Mouse (Mus musculus) neural tube, embryonic 11.5 days (tissue): ENCODE results near the gene Gm128. TPM values are rescaled to one million over a fixed set of nuclear protein-coding genes. Genes with fewer than 3 reads are reported as not detected.

Source experiments
- ATAC-seq: fragments of 200-750 bp; cut with Nextera tagmentation; 2 replicates; pipeline ENCODE4 v1.8.0; 2017; ENCODE audit warnings: moderate number of reproducible peaks, mild to moderate bottlenecking, moderate TSS enrichment, moderate library complexity; ENCODE audit not compliant: insufficient read depth, low FRiP score, low TSS enrichment
- DNase-seq: peaks from one replicate; pipeline ENCODE4 v3.0.0-alpha.2; 2015; ENCODE audit warnings: low spot score
- H3K27ac ChIP-seq: fragments of 300-500 bp; sonication (generic); 2 replicates; pipeline ENCODE4 v1.5.1; 2014; ENCODE audit warnings: low read depth, mild to moderate bottlenecking, low read length
- H3K27me3 ChIP-seq: fragments of 300-500 bp; sonication (generic); 2 replicates; pipeline ENCODE4 v1.6.1; 2014; ENCODE audit warnings: mild to moderate bottlenecking, low read length, mixed read lengths; ENCODE audit not compliant: control insufficient read depth, insufficient read depth
- H3K36me3 ChIP-seq: fragments of 300-500 bp; sonication (generic); 2 replicates; pipeline ENCODE4 v1.6.1; 2014; ENCODE audit warnings: mild to moderate bottlenecking, low read length, moderate library complexity, mixed read lengths; ENCODE audit not compliant: control insufficient read depth, insufficient read depth
- H3K4me1 ChIP-seq: fragments of 300-500 bp; sonication (generic); 2 replicates; pipeline ENCODE4 v1.6.1; 2014; ENCODE audit warnings: low read length, mixed read lengths; ENCODE audit not compliant: control insufficient read depth, insufficient read depth
- H3K4me2 ChIP-seq: fragments of 300-500 bp; sonication (generic); 2 replicates; pipeline ENCODE4 v1.6.1; 2014; ENCODE audit warnings: low read depth, mild to moderate bottlenecking, moderate library complexity
- H3K4me3 ChIP-seq: fragments of 300-500 bp; sonication (generic); 2 replicates; pipeline ENCODE4 v1.5.1; 2014; ENCODE audit warnings: low read depth, low read length
- H3K9ac ChIP-seq: fragments of 300-500 bp; sonication (generic); 2 replicates; pipeline ENCODE4 v1.6.1; 2014; ENCODE audit warnings: mild to moderate bottlenecking, low read length
- H3K9me3 ChIP-seq: fragments of 300-500 bp; sonication (generic); 2 replicates; pipeline ENCODE4 v1.6.1; 2016; ENCODE audit warnings: low read length; ENCODE audit not compliant: control insufficient read depth
- WGBS: fragments of 180-500 bp; shearing (Covaris S2); extraction: QIAGEN DNeasy Blood & Tissue Kit; methylation state at CpG from one replicate; pipeline ENCODE4 v1.1.7; 2014; 5-methylcytosine and 5-hydroxymethylcytosine counted together
- polyA plus RNA-seq: library from polyadenylated mRNA; unstranded; fragments of >200 nt; fragmentation: Nextera tagmentation; extraction: Ambion mirVana; gene quantifications from 2 replicates; pipeline ENCODE4 v1.2.1, GENCODE M21; 2014

The Gm128 gene
- polyA plus RNA-seq, 1 experiment from 2014 or later: 0.33 TPM

DNA sequence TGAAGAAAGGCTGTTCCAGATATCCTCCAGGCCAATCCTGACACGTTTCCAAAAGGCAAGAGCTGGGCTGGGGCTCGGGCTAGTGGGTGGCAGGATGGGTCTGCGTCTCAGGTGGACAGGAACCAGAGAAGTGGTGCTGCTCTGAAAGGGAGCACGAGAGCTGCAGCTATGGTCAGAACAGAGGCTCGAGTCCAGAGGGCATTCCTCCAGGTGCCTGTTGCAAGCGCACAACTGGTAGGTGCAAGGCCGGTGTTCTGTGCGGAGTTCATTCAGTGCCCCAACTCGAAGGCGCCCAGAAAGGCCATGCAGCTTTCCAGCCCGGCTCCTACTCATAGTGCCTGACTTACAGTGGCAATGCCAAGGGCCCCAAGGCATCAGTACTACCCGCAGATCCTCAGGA, 1.4 kb downstream of the Gm128 start:
- DNase-seq (no peak), ATAC-seq (no peak)
- Histone ChIP-seq H3K27ac (no peak overlapping the region), H3K4me2 (no peak overlapping the region), H3K4me1 (no peaks in the 10 kb centered on the region), H3K4me3 (no peak overlapping the region), H3K27me3 (no peaks in the 10 kb centered on the region), H3K9ac (no peak overlapping the region), H3K36me3 (peaks cover 3% of the 10 kb centered on the region; the same call in 1 of the 2 replicates), H3K9me3 (no peaks in the 10 kb centered on the region)
- 88% methylated on average over 12 of the region's 12 CpGs for WGBS

DNA sequence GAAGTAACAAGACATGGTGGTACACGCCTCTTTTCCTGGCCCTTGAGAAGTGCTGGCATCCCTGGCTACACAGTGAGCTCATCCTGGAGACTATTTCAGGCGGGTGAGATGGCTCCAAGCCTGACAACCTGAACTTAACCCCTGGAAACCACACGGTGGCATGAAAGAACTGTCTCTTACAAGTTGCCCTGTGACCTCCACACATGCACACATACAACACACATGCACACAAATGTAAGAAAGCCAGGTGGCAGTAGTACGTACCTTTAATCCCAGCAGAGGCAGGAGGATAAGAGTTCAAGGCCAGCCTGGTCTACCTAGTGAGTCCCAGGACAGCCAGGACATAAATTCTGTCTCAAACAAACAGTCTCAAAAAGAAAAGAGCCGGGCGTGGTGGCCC, 2.4 kb downstream of the Gm128 start:
- H3K27ac ChIP-seq: no peak overlapping the region
- H3K36me3 ChIP-seq: peaks cover 7% of the 10 kb centered on the region
- ATAC-seq (no peak), DNase-seq (no peak)
- H3K9me3 ChIP-seq: no peaks in the 10 kb centered on the region
- WGBS: 90% methylated on average over 6 of the region's 6 CpGs
- H3K4me1 ChIP-seq: no peaks in the 10 kb centered on the region
- no peak overlapping the region for H3K9ac ChIP-seq
- H3K27me3 ChIP-seq: no peaks in the 10 kb centered on the region
- no peak overlapping the region for H3K4me3 ChIP-seq
- no peak overlapping the region for H3K4me2 ChIP-seq

DNA sequence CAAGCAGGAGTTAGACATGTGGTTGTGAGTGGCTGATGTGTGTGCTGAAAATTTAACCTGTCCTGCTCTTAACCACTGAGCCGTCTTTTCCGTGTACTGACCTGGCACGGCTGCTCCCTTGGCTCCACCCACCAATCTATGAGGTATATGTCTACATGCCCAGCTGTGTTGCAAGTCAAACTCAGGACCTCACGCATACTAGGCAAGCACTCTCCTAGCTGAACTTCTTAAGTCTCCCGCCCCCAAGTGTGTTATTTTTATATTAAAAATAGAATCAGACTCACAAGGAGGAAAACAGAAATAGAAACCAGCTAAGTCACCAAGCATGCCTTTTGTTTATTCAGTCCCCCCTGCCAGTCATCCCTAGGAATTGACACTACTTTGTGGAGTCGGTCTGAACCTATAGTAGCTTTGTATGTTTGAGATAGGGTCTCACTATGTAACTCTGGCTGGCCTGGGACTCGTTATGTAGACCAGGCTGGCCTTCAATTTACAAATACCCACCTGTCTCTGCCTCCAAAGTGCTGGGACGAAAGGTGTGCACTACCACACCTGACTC, 3.8 kb downstream of the Gm128 start:
- WGBS: 93% methylated on average over 8 of the region's 8 CpGs
- no peaks in the 10 kb centered on the region for H3K27me3 ChIP-seq
- H3K4me3 ChIP-seq: no peak overlapping the region
- DNase-seq (no peak), ATAC-seq (no peak)
- H3K4me1 ChIP-seq: no peaks in the 10 kb centered on the region
- H3K4me2 ChIP-seq: no peak overlapping the region
- H3K9ac ChIP-seq: no peak overlapping the region
- no peak overlapping the region for H3K27ac ChIP-seq
- peaks cover 15% of the 10 kb centered on the region for H3K36me3 ChIP-seq
- no peaks in the 10 kb centered on the region for H3K9me3 ChIP-seq

DNA sequence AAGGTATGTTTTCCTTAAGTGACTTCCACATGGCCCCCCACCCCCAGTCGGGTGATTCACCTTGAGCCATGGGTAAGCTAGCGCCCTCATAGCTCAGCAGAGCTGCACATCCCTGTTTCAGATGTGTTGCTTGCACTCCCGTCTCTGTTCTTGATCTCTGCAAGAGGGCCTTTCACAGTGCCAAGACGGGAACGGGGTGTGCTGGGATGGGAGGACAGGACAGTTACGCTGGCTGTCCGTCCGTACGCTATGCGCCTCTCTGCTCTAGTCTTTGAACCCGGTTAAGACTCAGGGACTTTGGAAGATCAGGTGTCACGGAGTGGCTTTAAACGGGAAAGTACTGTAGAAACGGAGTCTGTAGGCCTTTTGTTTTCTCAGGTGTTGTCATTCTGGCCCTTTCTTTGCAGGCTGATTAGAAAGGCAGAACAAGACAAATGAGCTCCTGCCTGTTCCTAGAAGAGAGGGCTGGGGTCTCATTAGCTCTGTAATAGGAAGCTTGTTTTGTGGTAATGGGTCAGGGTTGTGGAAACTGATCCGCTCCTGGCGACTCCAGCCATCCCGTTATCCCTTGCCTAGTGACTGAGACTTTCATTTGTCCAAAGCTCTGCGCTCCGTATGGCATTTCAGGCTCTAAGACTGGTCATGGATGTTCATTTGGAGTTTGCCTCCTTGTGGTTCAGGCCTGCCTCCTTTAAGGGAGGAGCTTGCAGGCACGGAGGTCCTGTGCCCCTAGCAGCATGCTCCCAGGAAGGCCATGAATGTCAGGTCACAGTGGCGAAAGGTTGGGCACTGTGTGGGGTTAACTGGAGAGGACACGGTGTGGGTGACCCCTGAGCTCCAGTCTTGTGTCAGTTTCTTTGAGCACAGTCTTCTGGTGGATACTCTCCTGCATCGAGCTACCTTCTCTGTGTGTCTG, 5.8 kb downstream of the Gm128 start:
- H3K4me1 ChIP-seq: peaks cover 10% of the 10 kb centered on the region
- DNase-seq (no peak), ATAC-seq (no peak)
- no peaks in the 10 kb centered on the region for H3K9me3 ChIP-seq
- 62% methylated on average over 23 of the region's 23 CpGs for WGBS
- H3K27me3 ChIP-seq: no peaks in the 10 kb centered on the region
- H3K9ac ChIP-seq: no peak overlapping the region
- H3K36me3 ChIP-seq: peaks cover 22% of the 10 kb centered on the region
- H3K27ac ChIP-seq: no peak overlapping the region
- H3K4me2 ChIP-seq: no peak overlapping the region
- H3K4me3 ChIP-seq: no peak overlapping the region

DNA sequence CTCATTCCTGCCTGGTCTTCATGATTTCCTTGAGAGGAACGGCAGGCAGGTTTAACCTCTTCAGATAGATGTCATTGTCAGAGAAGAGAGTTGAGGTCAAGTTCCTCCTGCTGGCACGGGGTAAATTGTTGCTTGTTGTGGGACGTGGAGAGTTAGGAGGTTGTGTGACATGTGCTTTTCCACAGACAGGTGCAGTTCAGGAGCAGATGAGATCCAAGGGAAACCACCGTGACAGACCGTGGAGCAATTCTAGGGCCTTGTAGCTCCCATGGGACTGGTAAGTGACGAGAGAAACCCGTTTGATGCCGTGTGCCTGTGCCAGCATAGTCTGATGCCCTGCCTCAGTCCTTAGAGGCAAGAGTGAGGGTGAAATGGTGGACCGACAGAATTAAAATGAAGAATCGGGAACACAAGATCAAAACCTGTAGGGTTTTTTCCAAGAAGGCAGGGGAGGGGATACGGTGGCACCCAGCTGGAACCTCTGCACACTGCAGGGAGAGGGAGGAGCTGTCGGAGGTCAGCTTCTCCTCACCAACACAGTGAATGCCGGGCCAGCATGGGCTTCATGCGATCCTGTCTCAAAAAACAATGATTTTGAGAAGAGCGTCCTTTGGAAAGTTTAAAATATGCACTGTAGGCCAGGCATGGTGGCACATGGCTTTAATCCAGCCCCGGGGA, 8.0 kb downstream of the Gm128 start:
- Histone ChIP-seq H3K4me3 (no peak overlapping the region), H3K36me3 (peaks cover 22% of the 10 kb centered on the region), H3K27ac (no peak overlapping the region), H3K9ac (no peak overlapping the region), H3K4me1 (peaks cover 11% of the 10 kb centered on the region), H3K4me2 (no peak overlapping the region), H3K9me3 (no peaks in the 10 kb centered on the region), H3K27me3 (no peaks in the 10 kb centered on the region)
- no peak for ATAC-seq
- WGBS: 86% methylated on average over 16 of the region's 16 CpGs
- DNase-seq: no peak

DNA sequence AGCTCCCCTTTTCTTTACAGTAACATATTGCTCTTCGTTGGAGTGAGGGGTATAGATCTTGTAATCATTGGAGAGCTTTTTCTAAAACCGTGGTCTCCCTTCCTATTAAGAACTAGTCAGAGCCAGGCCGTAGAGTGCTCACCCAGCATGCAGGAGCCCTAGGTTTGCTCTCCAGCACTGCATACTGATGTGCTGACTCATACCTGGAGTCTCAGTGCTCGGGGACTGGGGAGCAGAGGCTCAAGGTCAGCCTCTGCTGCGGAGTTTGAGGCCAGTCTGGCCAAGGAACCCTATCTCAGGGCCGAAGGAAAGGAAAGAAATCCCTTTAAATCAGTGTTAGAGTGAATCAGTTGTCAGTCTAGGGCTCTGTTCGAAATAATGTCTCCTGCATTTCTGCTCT, 8.6 kb downstream of the Gm128 start:
- H3K27me3 ChIP-seq: no peaks in the 10 kb centered on the region
- 90% methylated on average over 7 of the region's 7 CpGs for WGBS
- H3K9ac ChIP-seq: no peak overlapping the region
- H3K4me3 ChIP-seq: no peak overlapping the region
- no peak for ATAC-seq
- no peak for DNase-seq
- H3K4me2 ChIP-seq: no peak overlapping the region
- H3K4me1 ChIP-seq: peaks cover 11% of the 10 kb centered on the region
- peaks cover 22% of the 10 kb centered on the region for H3K36me3 ChIP-seq
- H3K9me3 ChIP-seq: no peaks in the 10 kb centered on the region
- H3K27ac ChIP-seq: no peak overlapping the region

DNA sequence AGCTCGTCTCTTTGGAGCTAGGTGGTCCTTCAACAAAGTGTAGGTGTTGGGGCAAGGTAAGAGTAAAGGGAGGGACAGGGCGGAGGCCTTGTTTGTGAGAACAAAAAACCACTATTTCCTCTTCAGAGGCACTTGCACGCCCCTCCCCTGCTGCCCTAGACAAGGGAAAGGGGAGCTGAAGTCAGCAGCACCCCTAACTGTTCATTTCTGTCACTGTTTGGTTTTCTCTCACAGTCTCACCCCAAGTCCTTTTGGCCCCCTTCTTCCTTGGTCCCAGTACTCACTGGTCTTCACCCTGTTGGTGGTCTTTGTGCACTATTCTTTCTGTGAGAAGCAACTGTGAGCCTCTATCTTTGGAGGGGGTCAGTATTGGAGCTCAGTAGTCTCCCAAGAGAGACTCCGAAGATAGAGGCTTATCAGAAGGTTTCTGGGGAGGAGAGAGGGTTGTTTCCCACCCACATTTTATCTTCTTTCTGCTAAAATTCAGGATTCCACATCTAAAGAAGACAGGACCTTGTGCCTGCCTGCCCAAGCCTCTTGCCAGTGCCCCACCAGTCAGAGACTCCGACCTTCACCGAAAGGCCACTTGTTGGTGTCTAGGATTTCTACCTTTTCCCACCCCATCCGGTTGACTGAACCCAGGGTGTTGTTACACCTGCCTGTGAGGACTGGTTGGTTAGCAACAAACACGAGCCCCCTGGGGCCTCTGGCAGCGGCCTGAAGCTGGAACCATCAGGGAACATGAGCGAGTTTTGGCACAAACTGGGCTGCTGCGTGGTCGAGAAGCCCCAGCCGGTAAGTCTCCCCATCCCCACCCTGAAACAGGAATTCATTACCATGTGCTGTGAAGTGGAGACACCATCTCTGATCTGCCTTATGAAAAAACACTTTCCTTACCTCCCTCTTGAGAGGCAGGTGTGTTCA, 9.8 kb downstream of the Gm128 start, which contains the start of gene Mllt11:
Gene Mllt11, minus strand, starts transcription at position 874 of the 924 bp plus-strand sequence.
- Histone ChIP-seq H3K4me2 (peak within 1 kb of the TSS; percentile 81), H3K9me3 (no peaks in the 10 kb centered on the region), H3K4me1 (peaks cover 16% of the 10 kb centered on the region), H3K9ac (peak within 1 kb of the TSS; percentile 44), H3K27ac (peak within 1 kb of the TSS; percentile 67), H3K27me3 (no peaks in the 10 kb centered on the region), H3K4me3 (no peak within 1 kb of the TSS), H3K36me3 (peaks cover 22% of the 10 kb centered on the region)
- ATAC-seq (no peak), DNase-seq (no peak)
- WGBS: 87% methylated on average over 13 of the region's 13 CpGs
